Mouse (Mus musculus) cerebellum, postnatal 14 days (tissue): ENCODE measurements around the gene Rcsd1.

Experiments
- DNase-seq, 2 experiments: peaks; one replicate each; pipeline ENCODE4 v3.0.0; 2021; ENCODE audit warnings: mixed read lengths in 2 of 2

Gene Rcsd1

DNA sequence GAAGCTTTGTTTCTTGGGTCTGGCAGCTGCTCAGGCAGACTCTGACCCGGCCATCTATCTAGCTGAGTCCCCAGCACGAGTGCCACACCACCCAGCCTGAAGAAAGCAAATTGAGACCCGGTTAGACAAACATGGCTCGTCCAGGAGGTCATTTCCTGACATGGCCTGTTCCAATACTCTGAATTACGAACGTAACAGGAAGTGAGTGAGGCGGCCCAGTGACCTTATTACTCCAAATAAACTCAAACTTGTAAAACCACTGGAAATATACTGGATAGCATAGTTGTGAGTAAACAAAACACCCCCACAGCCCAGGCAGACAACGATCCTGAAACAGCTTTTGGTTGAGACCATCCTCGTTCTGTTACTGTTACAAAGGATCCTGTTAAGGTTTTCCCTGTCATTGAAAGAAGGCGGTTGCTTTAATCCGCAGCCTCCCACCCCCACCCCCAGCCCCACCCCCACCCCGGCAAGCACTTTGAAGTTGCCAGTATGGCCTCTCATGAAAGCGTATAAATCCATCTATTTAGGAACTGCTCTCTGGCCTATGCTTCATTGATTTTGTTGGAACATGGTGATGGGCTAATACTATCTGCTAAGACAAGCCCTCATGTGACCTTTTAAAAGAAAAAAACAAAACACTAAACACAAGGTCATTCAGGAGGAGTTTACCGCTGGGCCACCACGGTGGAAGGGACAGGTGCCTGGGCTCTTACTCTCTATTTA lies 92.2 kb downstream of the Rcsd1 start:
- DNase-seq = no peak

GRCm38 (mm10) chr1:165616652-165617051 lies 92.9 kb downstream of the Rcsd1 start:
- DNase-seq = no peak

DNA sequence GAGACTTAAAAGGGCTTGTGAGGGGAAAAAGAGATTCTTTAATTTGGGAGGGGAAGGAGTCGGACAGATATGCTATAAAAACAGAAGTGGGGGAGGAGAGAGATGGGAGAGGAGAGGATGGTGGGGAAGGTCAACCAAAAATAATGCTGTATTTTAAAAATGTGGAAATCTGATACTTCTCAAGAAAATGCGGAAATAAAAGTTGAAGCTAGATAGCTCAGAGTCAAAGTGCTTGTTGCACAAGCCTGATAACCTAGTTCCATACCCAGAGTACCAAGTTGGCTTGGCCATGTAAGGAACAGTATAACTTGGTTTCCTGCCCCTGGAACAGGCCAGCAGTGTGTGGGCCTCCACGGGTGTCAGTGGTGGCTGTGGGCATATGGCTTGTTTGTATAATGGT lies 94.8 kb downstream of the Rcsd1 start:
- no peak for DNase-seq

DNA sequence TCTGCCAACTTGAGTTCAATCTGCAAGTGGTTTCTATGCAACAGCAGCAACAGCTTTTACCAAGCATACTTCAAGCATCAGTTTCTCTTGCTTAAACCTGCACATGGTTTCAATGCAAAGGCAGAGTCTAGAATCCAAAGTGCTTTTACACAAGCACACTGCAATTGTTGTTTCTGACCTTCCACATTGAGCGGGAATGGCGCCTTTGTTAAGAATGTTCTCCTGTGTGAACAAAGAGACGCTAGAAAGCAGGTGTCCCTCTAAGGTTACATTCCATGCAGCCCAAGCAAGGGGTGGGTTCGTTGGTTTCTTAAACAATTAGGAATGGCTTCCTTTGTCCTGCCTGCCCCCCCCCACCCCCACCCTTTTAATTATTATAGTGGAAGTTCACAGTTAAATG lies 95.6 kb downstream of the Rcsd1 start:
- DNase-seq = no peak

- DNase-seq = no peak
Observed at GRCm38 (mm10) chr1:165612714-165613113, 96.8 kb downstream of the Rcsd1 start.

DNA sequence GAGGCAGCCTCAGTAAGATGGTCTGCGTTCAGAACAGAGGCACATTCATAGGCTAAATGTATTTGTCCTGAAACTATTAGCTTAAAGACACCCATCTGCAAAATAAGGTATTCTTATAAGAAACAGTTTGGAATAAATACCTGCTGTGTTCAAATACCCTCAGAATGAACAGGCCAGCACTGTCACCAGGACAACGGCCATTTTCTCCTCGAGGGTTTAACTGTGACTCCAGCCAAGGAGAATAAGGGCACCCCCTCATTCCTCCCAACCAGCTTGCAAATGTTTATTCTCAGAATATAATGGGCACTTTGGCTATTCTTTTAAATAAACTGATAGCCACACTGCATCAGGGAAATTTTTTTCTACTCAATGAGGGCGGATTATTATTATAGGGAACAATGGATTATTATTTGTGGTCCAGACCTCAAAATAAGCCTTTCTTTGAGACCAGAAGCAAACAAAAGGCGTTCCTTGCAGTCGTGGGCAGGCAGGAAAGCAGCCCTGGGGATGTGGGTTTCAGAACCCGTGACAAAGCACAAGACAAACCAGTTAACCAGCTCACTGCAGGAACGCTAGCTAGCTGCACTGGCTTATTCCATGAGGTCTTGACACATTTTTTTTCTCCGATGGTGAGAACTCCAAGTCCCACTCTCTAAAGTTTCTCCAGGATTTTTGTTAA lies 99.1 kb downstream of the Rcsd1 start:
- no peak for DNase-seq

GRCm38 (mm10) chr1:165609495-165610320 lies 99.8 kb downstream of the Rcsd1 start:
- DNase-seq = no peak

DNA sequence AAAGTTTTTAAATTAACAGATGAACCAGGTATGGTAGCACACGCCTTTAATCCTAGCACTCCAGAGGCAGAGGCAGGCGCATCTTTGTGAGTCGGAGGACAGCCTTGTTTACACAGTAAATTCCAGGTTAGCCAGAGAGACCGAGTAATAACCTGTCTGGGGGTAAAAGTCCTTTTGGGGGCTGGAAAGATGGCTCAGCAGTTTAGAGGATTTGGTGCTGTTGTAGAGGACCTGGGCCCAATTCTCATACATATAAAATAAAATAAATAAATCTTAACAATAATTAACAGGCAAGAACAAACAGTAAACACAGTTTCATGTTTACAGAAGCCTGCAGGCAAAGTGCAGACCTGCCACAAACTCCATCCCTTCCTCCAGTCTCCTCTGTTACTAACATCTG lies 100.7 kb downstream of the Rcsd1 start:
- no peak for DNase-seq

DNA sequence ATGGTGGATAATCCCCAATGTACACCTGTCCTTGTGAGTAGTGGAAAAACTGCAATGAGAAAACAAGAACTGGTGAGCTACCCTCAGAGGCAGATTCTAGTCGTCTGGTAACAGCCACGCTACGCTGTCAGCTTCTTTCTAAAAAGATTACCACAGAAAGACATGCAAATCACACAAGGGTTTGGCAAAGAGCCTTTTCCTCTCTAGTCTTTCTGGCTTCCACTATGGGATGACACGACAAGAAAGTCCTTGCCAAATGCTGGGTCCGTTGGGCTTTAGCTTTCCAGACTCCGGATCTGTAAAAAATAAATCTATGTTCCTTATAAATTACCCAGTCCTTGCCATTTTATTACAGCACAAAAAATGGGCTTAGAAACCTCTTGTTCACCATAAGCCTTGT lies 103.8 kb downstream of the Rcsd1 start:
- DNase-seq = no peak

DNA sequence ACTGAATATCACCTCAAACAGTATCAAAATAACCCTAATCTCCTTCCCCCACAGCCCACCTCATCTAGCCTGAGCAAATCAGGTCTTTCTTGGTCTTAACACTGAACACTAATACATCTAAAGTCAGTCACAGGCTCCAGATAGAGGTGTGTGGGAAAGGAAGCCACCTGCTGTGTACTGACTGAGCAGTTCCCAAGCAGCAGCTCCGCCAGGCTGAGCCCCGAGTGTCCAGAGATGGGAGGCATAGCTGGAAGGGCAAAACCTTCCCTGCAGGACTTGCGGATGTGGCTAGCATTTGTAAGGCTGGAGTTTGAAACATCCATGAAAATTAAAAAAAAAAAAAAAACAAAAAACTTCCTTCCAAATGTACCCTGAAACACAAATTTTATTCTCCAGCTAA lies 104.4 kb downstream of the Rcsd1 start:
- no peak for DNase-seq

- DNase-seq = no peak
Observed at GRCm38 (mm10) chr1:165604203-165604602, 105.4 kb downstream of the Rcsd1 start.

GRCm38 (mm10) chr1:165603218-165603617 lies 106.3 kb downstream of the Rcsd1 start:
- DNase-seq = no peak

GRCm38 (mm10) chr1:165601775-165602280 lies 107.7 kb downstream of the Rcsd1 start:
- no peak for DNase-seq
